Mouse (Mus musculus): ENCODE results near the gene Mief1.

Gene Mief1

DNA sequence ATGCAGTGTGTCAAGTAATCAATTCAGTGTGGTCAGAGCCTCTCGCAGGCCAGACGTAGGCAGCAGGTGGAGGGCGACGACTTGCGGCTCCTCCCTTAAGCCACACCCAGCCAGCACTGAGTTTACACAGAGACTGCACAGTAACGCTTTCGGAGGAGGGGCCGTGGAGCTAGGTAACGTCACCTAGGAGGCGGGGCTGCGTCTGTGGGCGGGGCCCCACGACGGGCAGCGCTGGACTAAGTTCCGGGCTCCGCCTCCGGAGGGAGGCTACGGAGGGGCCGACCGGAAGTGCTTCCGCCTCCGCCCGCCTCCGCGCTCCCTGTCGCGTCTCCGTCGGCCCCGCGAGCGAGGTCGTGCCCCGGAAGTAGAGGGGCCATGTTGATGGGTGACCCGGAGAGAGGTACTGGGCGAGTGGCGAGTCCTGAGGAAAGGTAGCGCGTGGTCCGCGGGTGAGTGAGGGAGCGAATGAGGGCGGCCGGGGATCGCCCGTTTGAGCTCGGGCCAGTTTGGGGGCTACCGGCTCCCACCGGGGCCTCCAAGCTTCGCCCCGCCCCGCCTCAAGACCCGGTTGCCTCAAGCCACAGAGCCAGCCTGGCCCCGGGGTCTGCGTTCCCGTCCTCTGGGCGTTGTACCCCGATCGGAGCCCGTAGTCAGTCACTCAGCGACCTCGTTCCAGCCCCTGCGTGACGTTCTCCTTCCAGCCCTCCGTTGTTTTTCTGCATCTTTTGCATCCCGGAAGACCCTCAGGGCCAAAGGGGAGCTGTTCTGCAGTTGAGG is at the start of gene Mief1:
TSS of gene Mief1 (plus strand) at position 286 of the 777 bp plus-strand sequence.
- peak; percentile 98 for DNase-seq

DNA sequence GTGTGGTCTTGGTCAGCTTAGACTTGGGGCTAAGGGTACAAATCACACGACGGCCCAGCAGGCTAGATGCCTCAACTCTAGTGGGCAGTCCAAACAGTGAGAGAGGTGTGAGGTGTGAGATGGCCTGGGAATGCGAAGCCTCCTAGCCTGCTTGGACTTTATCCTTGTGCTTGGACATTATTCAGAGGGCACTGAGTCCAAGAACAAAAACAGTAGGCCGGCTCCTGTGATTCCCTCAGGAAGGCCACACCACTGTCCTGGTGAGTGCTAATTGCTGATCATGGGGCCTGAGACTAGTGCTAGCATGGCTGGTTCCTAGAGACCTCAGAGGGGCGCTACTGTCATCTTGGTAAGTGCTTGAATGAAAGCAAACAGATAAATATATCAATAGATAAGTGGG is 44.9 kb upstream of the Mief1 start:
- DNase-seq: no peak

DNA sequence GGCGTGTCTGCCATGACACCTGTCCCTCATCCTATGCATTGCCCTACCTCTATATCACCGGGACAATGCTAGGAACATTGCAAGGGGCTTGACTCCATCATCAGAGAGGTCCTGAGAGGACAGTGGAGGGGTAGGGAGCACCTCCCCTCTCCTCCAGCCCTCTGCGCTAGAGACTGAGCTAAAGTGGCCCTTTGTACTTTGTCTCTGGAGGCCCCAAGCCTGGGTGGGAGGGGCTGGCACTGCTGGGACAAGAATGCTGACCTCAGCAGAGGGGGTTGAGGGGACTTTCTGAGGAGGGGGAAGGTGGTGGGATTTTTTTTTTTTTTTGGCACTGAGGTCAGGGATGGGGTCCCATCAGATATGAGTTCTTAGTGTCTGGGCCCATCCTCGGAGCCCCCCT is 43.7 kb upstream of the Mief1 start:
- DNase-seq: no peak

DNA sequence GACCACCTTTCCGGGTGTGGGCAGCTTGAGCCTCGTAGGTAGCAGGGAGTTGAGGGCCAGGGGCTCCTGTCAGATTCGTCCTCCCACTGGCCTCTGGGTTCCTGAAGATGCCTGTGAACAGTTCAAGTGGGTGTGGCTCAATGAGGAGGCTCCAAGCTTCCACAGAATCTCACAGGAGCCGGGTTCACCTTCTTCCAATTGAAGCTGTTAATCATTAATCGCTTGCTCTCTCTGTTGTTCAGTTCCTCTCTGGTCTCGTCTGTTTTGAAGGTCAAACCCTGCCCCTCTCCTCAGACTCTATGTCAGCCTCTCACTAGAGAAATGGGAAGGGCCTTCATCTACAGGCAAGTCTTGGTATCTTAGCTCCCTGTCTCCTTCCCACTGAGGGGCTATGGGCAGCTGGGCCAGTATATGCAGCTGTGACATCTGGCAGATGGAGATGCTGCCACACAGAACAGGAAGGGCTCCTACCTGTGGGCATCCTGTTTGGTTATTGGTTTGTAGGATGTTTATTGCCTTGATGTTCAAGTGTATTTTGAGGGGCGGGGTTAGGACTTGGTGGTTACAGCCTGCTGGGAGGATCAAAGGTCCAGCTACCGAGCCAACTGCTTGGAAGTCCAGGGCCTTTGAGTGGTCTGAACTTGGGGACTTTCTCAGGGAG is 42.1 kb upstream of the Mief1 start:
- no peak for DNase-seq

DNA sequence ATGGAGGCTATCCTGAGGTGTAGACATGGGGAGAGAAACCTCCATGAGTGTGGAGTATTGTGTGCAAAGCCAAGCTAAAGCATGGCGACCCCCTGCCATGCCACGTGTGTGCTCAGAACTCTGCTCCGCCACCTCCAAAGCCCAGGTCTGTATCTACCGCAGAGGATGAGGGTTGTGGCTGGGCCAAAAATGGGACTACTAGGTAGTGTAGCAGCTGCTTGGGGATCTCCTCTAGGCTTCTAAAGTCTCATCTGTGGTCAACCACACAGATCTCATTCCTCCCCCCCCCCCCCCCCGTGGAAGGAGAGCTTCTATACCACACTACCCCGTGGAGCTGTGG is 41.6 kb upstream of the Mief1 start:
- no peak for DNase-seq

DNA sequence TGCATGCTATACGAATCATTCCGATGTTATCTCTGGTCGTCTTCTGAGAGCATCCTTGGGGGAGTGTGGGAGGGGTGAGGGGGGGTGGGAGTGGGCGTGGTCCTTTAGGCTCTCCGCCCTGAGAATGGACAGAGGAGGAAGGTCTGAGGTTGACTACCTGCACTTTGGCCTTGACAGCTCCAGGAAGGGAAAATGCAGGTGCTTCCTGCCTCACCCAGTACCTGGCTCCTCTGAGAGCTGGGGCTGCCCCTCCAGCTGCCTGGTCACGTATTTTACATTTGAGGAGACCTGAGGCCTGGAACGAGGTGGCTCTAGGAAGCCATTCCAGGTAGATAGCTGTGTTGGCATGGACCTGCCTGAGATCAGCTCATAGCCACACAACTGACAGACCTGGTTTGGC is 41.0 kb upstream of the Mief1 start:
- no peak for DNase-seq

DNA sequence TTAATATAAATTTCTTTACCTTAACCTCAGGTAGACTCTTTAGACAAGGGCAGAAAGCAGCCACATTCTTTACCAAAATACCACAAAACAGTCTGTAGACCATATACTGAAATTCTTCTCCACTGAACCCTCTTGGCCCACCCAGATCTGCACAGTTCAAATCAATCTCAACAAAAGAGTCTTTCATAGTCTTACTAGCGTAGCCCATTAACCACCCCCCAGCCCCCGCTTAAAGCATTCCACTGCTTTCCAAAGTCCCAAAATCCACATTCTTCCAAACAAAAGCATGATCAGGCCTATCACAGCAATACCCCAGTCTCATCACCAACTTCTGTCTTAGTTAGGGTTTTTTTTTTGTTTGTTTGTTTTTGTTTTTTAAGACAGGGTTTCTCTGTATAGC is 34.3 kb upstream of the Mief1 start:
- DNase-seq: no peak

DNA sequence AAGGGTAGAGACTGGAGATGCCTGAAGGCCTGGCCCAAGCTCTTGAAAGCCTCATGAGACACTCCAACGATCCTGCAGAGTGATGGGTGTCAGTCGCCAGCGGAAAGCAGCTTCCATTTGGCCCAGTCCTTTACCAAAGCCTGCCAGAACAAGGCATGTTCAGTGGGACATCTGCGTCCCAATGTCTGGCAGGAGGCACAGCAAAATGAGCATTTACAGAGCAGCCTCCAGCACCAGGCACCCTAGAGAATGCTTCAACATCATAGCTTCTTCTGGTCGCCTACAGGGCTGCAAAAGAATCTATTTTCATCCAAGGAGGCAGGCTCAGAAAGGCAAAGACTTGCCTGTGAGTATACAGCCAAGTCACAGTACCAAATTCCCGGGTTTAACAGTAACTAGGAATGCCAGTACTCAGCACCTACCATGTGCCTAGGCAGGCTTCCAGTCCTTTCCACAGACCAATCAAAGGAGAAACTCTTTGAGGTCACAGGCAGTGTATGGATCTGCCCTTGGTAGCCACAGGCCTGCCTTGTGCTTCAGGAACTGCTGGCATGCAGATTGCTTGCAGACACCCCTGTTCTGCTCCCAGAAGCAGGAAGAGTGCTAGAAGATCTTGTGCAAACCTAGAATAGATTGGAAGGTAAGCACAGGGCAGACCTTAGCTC is 31.6 kb upstream of the Mief1 start:
- no peak for DNase-seq

DNA sequence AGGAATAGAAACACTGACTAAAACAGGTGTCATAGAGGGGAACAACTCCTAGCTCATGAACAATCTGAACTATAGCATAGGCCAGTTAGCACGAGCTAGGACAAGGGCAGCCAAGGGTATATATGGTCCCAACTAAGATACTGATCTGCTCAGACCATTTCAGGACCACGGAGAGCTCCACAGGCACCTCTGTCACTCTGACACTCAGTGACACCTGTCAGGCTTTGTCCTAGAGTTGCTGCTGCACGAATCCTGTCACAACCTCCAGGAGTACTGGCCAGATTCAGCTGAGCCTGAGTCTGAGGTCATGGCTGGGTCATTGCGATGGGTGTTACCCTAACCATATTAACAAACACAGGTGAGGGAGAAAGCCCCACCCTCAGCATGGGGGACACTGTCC is 30.4 kb upstream of the Mief1 start:
- DNase-seq: no peak

DNA sequence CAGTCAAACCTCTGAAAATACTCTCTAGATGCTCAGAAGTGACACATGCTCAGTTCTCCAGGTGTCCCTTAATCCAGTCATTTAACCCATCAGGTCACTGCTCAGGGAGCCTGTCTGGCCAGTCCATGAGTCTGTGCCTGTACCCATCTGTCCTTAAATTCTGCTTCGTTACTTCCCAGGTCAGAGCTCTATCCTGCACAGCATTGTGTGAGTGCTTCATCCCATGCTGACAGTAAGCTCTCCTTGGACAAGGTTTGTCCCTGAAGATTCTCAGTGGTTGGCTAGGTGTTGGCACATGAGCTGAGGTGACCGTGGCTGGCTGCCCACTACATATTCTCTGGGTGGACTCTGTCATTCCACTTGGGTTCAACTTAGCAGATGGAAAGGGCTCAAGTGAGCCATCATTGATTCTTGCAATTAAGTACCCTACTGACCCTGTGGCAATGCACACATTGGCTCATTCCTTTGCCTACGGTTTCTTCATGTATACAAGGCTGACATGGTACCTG is 27.7 kb upstream of the Mief1 start:
- no peak for DNase-seq

DNA sequence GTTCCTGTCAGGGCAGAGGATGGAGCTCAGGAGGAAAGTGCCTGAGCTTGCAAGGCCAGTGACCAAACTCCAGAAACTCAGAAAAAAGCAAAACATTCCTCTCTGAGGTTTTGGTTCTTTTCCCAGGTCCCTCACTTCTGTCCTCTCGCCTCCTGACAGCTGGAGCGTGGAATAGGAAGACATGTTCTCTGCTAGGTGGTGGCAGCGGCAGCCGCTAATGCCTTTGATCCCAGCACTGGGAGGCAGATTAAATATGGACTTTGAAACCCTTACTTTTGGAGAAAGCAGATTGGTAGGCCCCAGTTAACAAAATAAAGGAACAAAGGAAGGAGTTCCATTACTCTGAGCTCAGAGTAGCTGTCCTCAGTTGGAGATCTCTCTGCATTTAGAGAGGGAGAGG is 25.4 kb upstream of the Mief1 start:
- DNase-seq: no peak

DNA sequence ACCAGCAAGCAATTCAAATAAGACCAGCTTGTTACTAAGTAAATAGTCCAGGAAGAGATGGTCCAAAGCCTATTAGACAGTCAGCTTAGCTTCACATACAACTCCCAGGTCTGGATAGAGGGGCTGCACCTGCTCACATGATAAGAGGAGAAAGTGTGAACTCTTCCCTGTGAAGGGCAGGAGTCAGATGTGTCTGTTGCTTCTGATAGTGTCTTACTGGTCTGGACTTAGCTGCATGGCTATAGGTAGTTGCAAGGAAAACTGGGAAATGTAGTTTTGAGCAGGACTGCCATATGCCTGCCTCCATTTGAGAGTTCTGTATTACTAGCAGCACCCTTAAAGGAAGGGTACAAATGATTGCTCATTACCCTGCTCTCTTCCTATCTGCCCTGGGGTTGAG is 20.1 kb upstream of the Mief1 start:
- no peak for DNase-seq

DNA sequence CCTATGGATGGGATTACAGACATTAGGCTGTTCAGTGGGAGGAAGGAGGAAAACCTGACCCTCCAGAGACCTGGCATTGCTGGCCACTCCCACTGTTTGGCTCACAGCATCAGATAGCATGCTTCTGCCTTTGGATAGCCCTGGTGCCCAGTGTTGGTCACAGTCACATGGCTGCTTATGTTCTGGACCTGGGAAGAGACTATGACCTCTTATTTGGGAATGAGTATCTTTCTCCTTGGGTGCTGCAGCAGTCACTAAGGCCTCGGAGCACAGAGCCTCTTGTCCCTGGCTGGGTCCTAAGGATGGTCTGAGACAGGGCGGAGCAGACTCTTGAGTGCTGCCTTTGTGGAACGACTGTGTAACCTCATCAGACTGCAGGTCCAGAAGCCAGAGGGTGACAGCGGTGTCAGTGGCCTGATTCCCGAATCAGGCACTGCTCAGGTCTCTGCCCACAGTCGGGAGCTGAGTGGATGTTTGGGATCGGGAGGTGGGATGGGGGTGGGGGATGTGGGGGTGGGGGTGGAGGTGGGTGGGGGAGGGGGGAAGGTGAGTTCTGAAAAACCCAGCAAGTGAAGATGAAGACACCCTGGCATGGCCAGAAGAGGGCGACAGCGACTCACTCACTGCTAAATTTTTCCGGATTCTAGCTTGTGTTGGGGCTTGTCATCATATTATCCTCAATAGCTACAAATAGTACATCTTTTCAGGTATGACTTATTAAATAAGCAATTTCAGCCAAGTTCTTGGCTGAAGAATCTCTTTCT is 17.9 kb upstream of the Mief1 start:
- no peak for DNase-seq

DNA sequence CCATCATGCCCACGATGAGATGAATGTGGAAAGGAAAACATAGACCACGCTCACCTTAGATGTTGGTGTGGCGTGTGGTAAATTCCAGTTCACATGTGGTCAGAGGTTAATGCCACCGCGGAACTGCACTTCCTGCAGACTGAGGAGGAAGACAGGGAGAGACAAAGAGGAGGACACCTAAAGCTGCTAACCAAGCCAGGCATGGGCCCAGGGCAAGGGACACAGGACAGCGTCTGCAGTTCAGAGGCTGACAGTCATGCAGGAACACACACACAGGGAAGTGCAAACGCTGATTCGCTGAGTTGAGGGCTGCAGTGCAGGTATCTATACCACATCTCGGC is 17.4 kb upstream of the Mief1 start:
- no peak for DNase-seq

DNA sequence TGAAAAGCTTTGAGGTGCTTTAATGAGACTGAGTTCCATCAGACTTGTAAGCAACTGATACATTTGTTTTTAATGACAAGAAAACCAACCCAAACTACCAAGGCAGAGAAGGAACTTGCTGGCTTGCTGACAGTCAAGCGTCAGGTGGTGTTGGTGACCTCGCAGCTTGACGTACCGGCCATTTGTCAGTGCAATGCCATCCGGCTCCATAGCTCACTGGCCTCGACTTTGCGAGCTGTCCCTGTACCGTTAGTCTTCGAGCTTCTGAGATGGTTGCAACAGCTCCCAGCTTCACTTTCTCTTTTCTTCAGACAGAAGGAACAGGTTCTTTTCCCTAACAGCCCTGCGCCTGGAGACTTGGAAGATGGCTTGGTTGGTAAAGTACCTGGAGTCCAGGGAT is 16.3 kb upstream of the Mief1 start:
- DNase-seq: no peak

DNA sequence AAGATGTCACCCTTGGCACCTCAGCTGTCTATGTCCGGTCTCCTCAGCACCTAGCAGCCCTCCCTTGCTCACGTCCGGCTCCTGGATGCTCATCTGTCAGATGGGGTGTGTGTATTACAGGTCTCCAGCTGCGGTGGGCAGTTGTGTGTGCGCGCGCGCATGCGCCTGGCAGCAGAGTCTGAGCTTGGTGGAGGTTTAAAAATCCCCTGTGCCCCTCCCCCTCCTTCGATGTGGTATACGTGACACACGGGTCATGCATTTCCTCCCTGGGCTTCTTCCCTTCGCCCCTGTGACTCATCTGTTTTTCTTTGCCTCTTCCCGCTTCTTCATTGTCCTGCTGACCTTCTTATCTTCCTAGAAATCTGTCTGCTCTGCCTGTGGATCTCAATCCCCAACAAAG is 14.6 kb upstream of the Mief1 start:
- DNase-seq: no peak

DNA sequence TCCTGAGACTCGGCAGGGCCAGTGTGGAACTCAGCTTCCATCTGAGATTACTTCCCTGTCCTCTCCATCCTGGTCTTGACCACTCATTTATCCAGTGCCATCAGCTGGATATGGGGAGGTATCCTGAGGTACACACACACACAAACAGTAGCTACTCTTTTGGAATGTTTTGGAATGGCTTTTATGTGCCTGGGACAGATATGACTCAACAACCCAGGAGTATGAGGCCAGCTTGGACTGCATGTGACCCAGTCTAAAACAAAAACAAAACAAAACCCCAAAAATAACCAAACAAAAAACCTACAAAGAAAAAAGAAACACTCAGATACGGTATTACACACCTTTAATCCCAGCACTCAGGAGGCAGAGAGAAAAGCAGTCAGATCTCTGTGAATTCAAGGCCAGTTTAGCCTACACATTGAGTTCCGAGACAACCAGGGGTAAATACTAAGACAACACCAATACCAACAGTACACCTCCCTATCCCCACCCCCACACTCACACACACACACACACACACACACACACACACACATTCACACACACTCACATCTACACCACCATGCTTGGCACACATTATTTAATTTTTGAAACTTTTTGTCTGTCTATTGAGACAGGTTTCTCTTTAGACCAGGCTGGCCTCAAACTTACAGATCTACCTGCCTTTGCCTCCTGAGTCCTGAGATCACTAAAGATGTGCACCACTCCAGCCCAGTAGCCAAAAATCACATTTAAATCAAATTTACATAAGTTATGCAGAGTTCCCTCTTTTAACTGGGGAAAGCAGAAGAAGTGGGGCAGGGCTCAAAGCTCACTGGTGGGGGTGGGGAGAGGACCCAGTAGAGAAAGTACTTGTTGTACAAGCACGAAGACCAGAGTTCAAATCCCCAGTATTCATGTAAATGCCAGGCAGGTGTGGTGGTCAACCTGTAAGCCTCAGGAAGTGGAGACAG is 13.8 kb upstream of the Mief1 start:
- no peak for DNase-seq

DNA sequence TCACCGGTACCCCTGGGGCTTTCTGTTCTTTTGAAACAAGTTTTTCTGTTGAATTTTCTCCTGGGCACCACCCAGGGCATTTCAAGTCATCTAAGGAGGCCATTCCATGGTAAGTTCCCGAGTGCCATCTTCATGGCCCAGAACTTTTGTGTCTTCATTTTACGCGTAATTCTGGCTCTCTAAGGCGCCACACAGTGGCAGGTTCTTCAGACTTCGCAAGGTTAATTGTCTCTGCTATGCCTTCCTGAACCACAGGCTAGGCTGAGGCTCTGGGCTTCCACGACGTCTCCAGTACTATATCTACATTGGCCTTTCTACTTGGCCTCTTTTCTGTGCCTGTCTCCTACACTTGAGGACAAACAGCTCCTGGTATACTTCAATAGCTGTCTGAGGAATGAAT is 12.8 kb upstream of the Mief1 start:
- no peak for DNase-seq

DNA sequence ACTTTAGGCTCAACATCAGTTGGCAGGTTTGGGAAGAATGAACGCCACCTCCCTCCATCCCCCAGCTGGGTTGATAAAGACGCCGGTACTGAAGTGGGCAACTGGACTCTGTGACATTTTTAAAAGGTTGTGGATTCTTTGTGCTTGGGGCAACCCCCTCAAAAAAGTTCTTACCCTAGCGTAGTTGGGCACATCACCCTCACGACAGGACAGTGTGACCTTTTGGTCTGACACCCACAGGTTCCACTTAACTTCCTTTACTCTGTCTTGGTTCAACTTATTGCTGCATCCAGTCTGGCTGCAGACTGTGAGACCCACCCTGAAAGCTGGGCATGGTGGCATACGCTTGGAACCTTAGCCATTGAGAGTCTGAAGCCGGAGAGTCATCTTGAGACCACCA is 10.1 kb upstream of the Mief1 start:
- DNase-seq: no peak

DNA sequence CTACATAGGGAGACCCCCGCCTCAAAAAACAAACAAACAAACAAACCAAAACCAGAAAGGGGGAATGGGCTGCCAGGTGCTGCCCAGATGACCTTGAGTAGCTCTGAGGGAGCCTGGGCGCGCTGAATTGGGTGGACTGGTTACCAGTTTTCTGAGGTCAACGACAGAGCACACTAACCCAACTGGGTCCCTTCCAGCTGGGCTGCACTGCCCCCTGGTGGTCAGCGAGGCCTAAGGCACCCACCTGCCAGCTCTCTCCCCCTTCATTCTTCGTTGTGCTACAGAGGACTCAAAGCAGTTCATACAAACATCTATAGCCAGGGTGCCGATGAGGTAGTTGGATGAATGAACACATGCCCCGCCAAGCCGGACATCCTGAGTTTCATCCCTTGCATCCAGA is 8.6 kb upstream of the Mief1 start:
- peak; percentile 74 for DNase-seq

DNA sequence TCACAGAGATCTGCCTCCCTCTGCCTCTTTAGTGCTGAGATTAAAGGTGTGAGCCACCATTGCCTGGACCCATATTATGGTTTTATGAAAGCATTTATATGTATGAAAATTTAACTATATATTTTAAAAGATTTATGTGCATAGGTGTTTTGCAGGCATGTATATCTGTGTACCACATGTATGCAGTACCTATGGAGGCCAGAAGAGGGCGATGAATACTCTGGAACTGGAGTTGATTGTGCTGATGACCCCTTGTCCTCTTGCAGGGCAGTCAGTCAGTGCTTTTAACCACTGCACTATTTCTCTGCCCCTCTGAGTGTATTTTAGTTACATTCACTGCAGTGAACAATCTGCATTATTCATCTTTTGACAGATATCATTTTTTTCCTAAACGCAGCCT is 8.0 kb upstream of the Mief1 start:
- DNase-seq: no peak

DNA sequence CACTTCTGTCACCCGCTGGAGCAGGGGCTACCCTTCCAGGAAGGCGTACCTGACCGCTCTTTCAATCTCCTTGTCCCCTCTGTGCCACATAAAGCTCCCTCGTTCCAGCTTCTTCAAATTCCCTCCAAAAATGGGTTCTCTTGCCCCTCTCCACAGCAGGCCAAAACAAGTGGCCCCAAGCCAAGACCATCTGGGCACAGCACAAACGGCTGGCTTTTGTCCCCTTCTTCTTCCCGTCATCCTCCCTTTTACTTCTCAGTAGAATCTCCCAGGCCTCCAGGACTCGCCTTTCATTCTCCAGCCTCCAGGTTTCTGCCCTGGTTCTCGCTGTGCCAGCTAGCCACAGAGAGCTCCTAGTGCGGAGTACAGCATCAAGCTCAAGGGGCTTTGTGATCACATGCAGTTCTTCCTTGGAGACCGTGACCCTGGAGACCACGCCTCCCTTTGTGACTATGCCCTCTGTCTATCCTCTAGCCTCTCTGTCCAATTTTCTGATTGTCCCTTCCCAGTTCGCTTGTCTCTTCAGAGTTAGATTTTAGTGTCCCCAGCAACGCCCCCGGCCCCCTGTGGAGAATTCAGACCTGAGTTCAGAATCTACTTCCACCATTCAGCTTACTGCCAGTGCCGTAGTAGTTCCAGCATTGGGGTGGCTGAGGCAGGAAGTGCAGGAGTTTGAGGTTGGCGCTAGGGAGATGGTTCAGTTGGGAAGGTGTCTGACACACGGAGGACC is 5.6 kb upstream of the Mief1 start:
- DNase-seq: no peak
